Mouse (Mus musculus): ENCODE measurements around the gene Lrtm2. TPM values are rescaled to one million over a fixed set of nuclear protein-coding genes. Genes with fewer than 3 reads are reported as not detected.
"Not testable (repeated sequence)": the region's sequence is repeated elsewhere in the genome, so short reads cannot be mapped to it uniquely, and the experiment has no call there.

Gene Lrtm2
- polyA plus RNA-seq, 1 experiment from 2014 or later = 0.05 TPM

DNA sequence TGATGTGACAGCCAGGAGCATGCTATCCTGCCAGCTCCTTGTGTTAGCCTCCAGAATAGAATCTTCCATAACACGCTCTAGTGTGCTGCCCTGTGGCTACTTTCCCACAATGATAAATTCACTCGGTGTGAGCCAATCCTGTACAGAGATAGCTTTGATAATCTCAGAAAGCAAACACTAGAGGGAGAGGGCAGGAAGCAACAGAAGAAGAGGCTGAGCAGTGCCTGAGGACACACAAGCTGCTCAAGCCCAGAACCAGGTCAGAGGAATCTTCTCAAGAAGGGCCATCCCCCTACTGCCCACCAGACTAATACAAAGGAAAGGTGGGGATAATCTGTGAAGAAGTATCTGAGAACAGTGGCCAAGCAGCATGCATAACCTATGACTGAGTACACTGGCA is 36.8 kb upstream of the Lrtm2 start:
- Histone ChIP-seq H3K27ac (replicated peaks in 1 of 2; ENCODE audit: control insufficient read depth in 1 of 2, insufficient read depth in 1 of 2, low read depth in 2 of 2, low read length in 2 of 2) (no peak overlapping the region), H3K4me2 (ENCODE audit: low read length) (no peak overlapping the region), H3K9ac (ENCODE audit: low read length) (no peak overlapping the region), H3K27me3 (ENCODE audit: control insufficient read depth, insufficient read depth, low read length) (no peaks in the 10 kb centered on the region), H3K36me3 (ENCODE audit: control insufficient read depth, insufficient read depth, low read length) (peaks cover 52% of the 10 kb centered on the region), H3K4me1 (ENCODE audit: control insufficient read depth in 2 of 2, insufficient read depth in 2 of 2, low read length in 2 of 2) (peaks cover 0 to 8% of the 10 kb centered on the region in 2 experiments; a peak in 2 of 4 replicates), H3K4me3 (ENCODE audit: control insufficient read depth in 1 of 2, insufficient read depth in 1 of 2, low read depth in 1 of 2, low read length in 2 of 2) (no peak overlapping the region), H3K9me3 (ENCODE audit: control insufficient read depth, low read length) (no peaks in the 10 kb centered on the region)
- 54% methylated on average over 2 of the region's 2 CpGs for WGBS
- ATAC-seq (ENCODE audit: insufficient number of reproducible peaks, insufficient read depth, low FRiP score, low read depth) = no peak

- H3K27ac ChIP-seq (replicated peaks in 1 of 2; ENCODE audit: control insufficient read depth in 1 of 2, insufficient read depth in 1 of 2, low read depth in 2 of 2, low read length in 2 of 2); H3K27me3 ChIP-seq (ENCODE audit: control insufficient read depth, insufficient read depth, low read length); H3K4me3 ChIP-seq (ENCODE audit: control insufficient read depth in 1 of 2, insufficient read depth in 1 of 2, low read depth in 1 of 2, low read length in 2 of 2); ATAC-seq (ENCODE audit: insufficient number of reproducible peaks, insufficient read depth, low FRiP score, low read depth); H3K4me2 ChIP-seq (ENCODE audit: low read length); H3K4me1 ChIP-seq (ENCODE audit: control insufficient read depth in 2 of 2, insufficient read depth in 2 of 2, low read length in 2 of 2); H3K9ac ChIP-seq (ENCODE audit: low read length); H3K9me3 ChIP-seq (ENCODE audit: control insufficient read depth, low read length): not testable (repeated sequence)
- WGBS = 59% methylated on average over 3 of the region's 4 CpGs
- H3K36me3 ChIP-seq (ENCODE audit: control insufficient read depth, insufficient read depth, low read length) = peaks cover 53% of the 10 kb centered on the region
Measured at GRCm38 (mm10) chr6:119366800-119367199, 36.2 kb upstream of the Lrtm2 start.

DNA sequence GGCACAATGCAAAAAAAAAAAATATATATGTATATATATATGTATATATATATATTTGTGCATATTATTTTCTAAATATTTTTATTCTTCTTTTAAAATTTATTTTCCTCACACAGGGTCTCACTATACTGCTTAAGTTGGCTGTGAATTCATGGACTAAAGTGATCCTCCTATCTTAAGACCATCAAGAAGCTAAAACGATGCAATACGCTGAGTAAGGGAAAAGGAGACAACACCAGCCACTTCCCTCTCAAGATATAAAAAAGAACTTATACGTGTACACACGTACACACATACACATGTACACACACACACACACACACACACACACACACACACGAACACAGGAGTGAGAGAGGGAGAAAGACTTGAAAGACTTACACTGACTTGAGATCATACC is 33.0 kb upstream of the Lrtm2 start:
- H3K4me3 ChIP-seq (ENCODE audit: control insufficient read depth in 1 of 2, insufficient read depth in 1 of 2, low read depth in 1 of 2, low read length in 2 of 2) = no peak overlapping the region
- ATAC-seq (ENCODE audit: insufficient number of reproducible peaks, insufficient read depth, low FRiP score, low read depth) = no peak
- H3K9me3 ChIP-seq (ENCODE audit: control insufficient read depth, low read length) = no peaks in the 10 kb centered on the region
- H3K36me3 ChIP-seq (ENCODE audit: control insufficient read depth, insufficient read depth, low read length) = peaks cover 69% of the 10 kb centered on the region
- no peak overlapping the region for H3K9ac ChIP-seq (ENCODE audit: low read length)
- H3K4me1 ChIP-seq (ENCODE audit: control insufficient read depth in 2 of 2, insufficient read depth in 2 of 2, low read length in 2 of 2) = peaks cover 0 to 4% of the 10 kb centered on the region in 2 experiments; a peak in 1 of 4 replicates
- no peaks in the 10 kb centered on the region for H3K27me3 ChIP-seq (ENCODE audit: control insufficient read depth, insufficient read depth, low read length)
- no peak overlapping the region for H3K4me2 ChIP-seq (ENCODE audit: low read length)
- WGBS = 92% methylated on average over 5 of the region's 5 CpGs
- no peak overlapping the region for H3K27ac ChIP-seq (replicated peaks in 1 of 2; ENCODE audit: control insufficient read depth in 1 of 2, insufficient read depth in 1 of 2, low read depth in 2 of 2, low read length in 2 of 2)

- H3K4me3 ChIP-seq (ENCODE audit: control insufficient read depth in 1 of 2, insufficient read depth in 1 of 2, low read depth in 1 of 2, low read length in 2 of 2) = no peak overlapping the region
- H3K4me2 ChIP-seq (ENCODE audit: low read length) = no peak overlapping the region
- H3K27me3 ChIP-seq (ENCODE audit: control insufficient read depth, insufficient read depth, low read length) = no peaks in the 10 kb centered on the region
- H3K9ac ChIP-seq (ENCODE audit: low read length) = no peak overlapping the region
- WGBS = 65% methylated on average over 3 of the region's 3 CpGs
- peaks cover 0 to 4% of the 10 kb centered on the region in 2 experiments; a peak in 1 of 4 replicates for H3K4me1 ChIP-seq (ENCODE audit: control insufficient read depth in 2 of 2, insufficient read depth in 2 of 2, low read length in 2 of 2)
- peaks cover 81% of the 10 kb centered on the region for H3K36me3 ChIP-seq (ENCODE audit: control insufficient read depth, insufficient read depth, low read length)
- H3K9me3 ChIP-seq (ENCODE audit: control insufficient read depth, low read length) = no peaks in the 10 kb centered on the region
- ATAC-seq (ENCODE audit: insufficient number of reproducible peaks, insufficient read depth, low FRiP score, low read depth) = no peak
- no peak overlapping the region for H3K27ac ChIP-seq (replicated peaks in 1 of 2; ENCODE audit: control insufficient read depth in 1 of 2, insufficient read depth in 1 of 2, low read depth in 2 of 2, low read length in 2 of 2)
Measured at GRCm38 (mm10) chr6:119360925-119361702, 30.5 kb upstream of the Lrtm2 start.

DNA sequence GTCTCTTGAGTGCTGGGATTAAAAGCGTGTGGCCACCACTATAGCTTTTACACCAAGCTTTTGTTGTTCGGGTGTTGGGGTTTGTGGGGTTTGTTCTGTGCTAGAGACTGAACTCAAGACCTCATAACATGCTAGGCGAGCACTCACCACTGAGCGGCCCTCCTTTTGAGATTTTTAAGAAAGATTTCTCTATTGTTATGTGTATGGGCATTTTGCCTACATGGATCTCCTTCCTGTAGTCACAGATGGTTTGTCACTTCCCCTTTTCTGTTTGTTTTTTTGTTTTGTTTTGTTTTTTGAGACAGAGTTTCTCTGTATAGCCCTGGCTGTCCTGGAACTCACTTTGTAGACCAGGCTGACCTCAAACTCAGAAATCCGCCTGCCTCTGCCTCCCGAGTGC is 29.7 kb upstream of the Lrtm2 start:
- not testable (repeated sequence) for ATAC-seq (ENCODE audit: insufficient number of reproducible peaks, insufficient read depth, low FRiP score, low read depth); H3K4me3 ChIP-seq (ENCODE audit: control insufficient read depth in 1 of 2, insufficient read depth in 1 of 2, low read depth in 1 of 2, low read length in 2 of 2); H3K27me3 ChIP-seq (ENCODE audit: control insufficient read depth, insufficient read depth, low read length); H3K27ac ChIP-seq (replicated peaks in 1 of 2; ENCODE audit: control insufficient read depth in 1 of 2, insufficient read depth in 1 of 2, low read depth in 2 of 2, low read length in 2 of 2); H3K4me1 ChIP-seq (ENCODE audit: control insufficient read depth in 2 of 2, insufficient read depth in 2 of 2, low read length in 2 of 2); H3K4me2 ChIP-seq (ENCODE audit: low read length); H3K9ac ChIP-seq (ENCODE audit: low read length); H3K9me3 ChIP-seq (ENCODE audit: control insufficient read depth, low read length)
- peaks cover 84% of the 10 kb centered on the region for H3K36me3 ChIP-seq (ENCODE audit: control insufficient read depth, insufficient read depth, low read length)
- WGBS = 91% methylated on average over 6 of the region's 6 CpGs

- H3K9me3 ChIP-seq (ENCODE audit: control insufficient read depth, low read length) = no peaks in the 10 kb centered on the region
- H3K36me3 ChIP-seq (ENCODE audit: control insufficient read depth, insufficient read depth, low read length) = peaks cover 87% of the 10 kb centered on the region
- ATAC-seq (ENCODE audit: insufficient number of reproducible peaks, insufficient read depth, low FRiP score, low read depth) = no peak
- no peak overlapping the region for H3K27ac ChIP-seq (replicated peaks in 1 of 2; ENCODE audit: control insufficient read depth in 1 of 2, insufficient read depth in 1 of 2, low read depth in 2 of 2, low read length in 2 of 2)
- no peak overlapping the region for H3K9ac ChIP-seq (ENCODE audit: low read length)
- H3K27me3 ChIP-seq (ENCODE audit: control insufficient read depth, insufficient read depth, low read length) = no peaks in the 10 kb centered on the region
- WGBS = 95% methylated on average over 8 of the region's 8 CpGs
- no peak overlapping the region for H3K4me2 ChIP-seq (ENCODE audit: low read length)
- H3K4me3 ChIP-seq (ENCODE audit: control insufficient read depth in 1 of 2, insufficient read depth in 1 of 2, low read depth in 1 of 2, low read length in 2 of 2) = no peak overlapping the region
- H3K4me1 ChIP-seq (ENCODE audit: control insufficient read depth in 2 of 2, insufficient read depth in 2 of 2, low read length in 2 of 2) = peaks cover 0 to 4% of the 10 kb centered on the region in 2 experiments; a peak in 1 of 4 replicates
Measured at GRCm38 (mm10) chr6:119358020-119358571, 27.5 kb upstream of the Lrtm2 start.

GRCm38 (mm10) chr6:119352501-119352900 is 21.9 kb upstream of the Lrtm2 start:
- no peak overlapping the region for H3K27ac ChIP-seq (replicated peaks in 1 of 2; ENCODE audit: control insufficient read depth in 1 of 2, insufficient read depth in 1 of 2, low read depth in 2 of 2, low read length in 2 of 2)
- H3K9me3 ChIP-seq (ENCODE audit: control insufficient read depth, low read length) = no peaks in the 10 kb centered on the region
- no peak overlapping the region for H3K4me3 ChIP-seq (ENCODE audit: control insufficient read depth in 1 of 2, insufficient read depth in 1 of 2, low read depth in 1 of 2, low read length in 2 of 2)
- H3K4me2 ChIP-seq (ENCODE audit: low read length) = no peak overlapping the region
- H3K4me1 ChIP-seq (ENCODE audit: control insufficient read depth in 2 of 2, insufficient read depth in 2 of 2, low read length in 2 of 2) = peaks cover 3 to 10% of the 10 kb centered on the region in 2 experiments
- H3K36me3 ChIP-seq (ENCODE audit: control insufficient read depth, insufficient read depth, low read length) = peaks cover 41% of the 10 kb centered on the region
- H3K27me3 ChIP-seq (ENCODE audit: control insufficient read depth, insufficient read depth, low read length) = no peaks in the 10 kb centered on the region
- no peak overlapping the region for H3K9ac ChIP-seq (ENCODE audit: low read length)
- ATAC-seq (ENCODE audit: insufficient number of reproducible peaks, insufficient read depth, low FRiP score, low read depth) = no peak
- WGBS = 70% methylated on average over 6 of the region's 6 CpGs

All from heart, embryonic 14.5 days (tissue).